Mouse (Mus musculus): ENCODE measurements around the gene 2200002J24Rik.

GRCm38 (mm10) chr7:30728214-30728613 is 29.5 kb downstream of the 2200002J24Rik start:
- TF ChIP-seq CTCF (IDR thresholded peaks at IDR 0.05; ENCODE audit: borderline replicate concordance, control insufficient read depth, extremely low read depth, insufficient read depth, low read length, poor library complexity), result no peak
- TF ChIP-seq POLR2A (IDR thresholded peaks at IDR 0.05; ENCODE audit: control insufficient read depth, extremely low read depth, insufficient read depth, low read length, poor library complexity), result no peak

All from thymus, adult 2 months (tissue).